Mouse (Mus musculus) liver, embryonic 14.5 days (tissue): ENCODE measurements around the gene Cacna2d2. TPM values are rescaled to one million over a fixed set of nuclear protein-coding genes. Genes with fewer than 3 reads are reported as not detected.

ENCODE experiments used
- ATAC-seq: fragments of 200-750 bp; cut with Nextera tagmentation; 2 replicates; pipeline ENCODE4 v1.8.0; 2017; ENCODE audit warnings: moderate number of reproducible peaks, mild to moderate bottlenecking, moderate library complexity; ENCODE audit not compliant: insufficient read depth
- DNase-seq, 3 experiments: peaks; one replicate each; pipeline ENCODE4 v3.0.0-alpha.2; 2012 to 2013; ENCODE audit warnings: low read depth in 3 of 3, low spot score in 3 of 3
- H3K27ac ChIP-seq: fragments of 300-500 bp; sonication (generic); 2 replicates; pipeline ENCODE4 v1.5.1; 2014; ENCODE audit warnings: moderate library complexity, mild to moderate bottlenecking, control low read depth, inconsistent platforms
- H3K27me3 ChIP-seq: fragments of 300-500 bp; sonication (generic); 2 replicates; pipeline ENCODE4 v1.6.1; 2014; ENCODE audit warnings: mild to moderate bottlenecking, low read length, moderate library complexity; ENCODE audit not compliant: control insufficient read depth, insufficient read depth
- H3K36me3 ChIP-seq: fragments of 300-500 bp; sonication (generic); replicated peaks from 2 replicates; pipeline ENCODE4 v1.6.1; 2014; ENCODE audit warnings: low read depth; ENCODE audit not compliant: control insufficient read depth, insufficient read depth
- H3K4me1 ChIP-seq, 2 experiments: fragments of 200-500 bp in 1 of 2; fragments of 300-500 bp in 1 of 2; sonication (generic) in 1 of 2; replicated peaks; 2 replicates each; pipeline ENCODE4 v1.6.1; 2012 to 2014; ENCODE audit warnings: antibody characterized with exemption in 1 of 2, inconsistent platforms in 1 of 2, low read length in 1 of 2; ENCODE audit not compliant: control insufficient read depth in 2 of 2, insufficient read depth in 2 of 2
- H3K4me2 ChIP-seq: fragments of 300-500 bp; sonication (generic); 2 replicates; pipeline ENCODE4 v1.6.1; 2014; ENCODE audit warnings: low read depth, mild to moderate bottlenecking, control low read depth, moderate library complexity
- H3K4me3 ChIP-seq, 2 experiments: fragments of 200-500 bp in 1 of 2; fragments of 300-500 bp in 1 of 2; sonication (generic) in 1 of 2; 2 replicates each; pipeline ENCODE4 v1.5.1; 2012 to 2014; ENCODE audit warnings: low read depth in 2 of 2, low read length in 2 of 2, mild to moderate bottlenecking in 2 of 2, control low read depth in 1 of 2, inconsistent platforms in 1 of 2, moderate library complexity in 1 of 2; ENCODE audit not compliant: insufficient read depth in 1 of 2
- H3K9ac ChIP-seq: fragments of 300-500 bp; sonication (generic); replicated peaks from 2 replicates; pipeline ENCODE4 v1.6.1; 2014; ENCODE audit warnings: mild to moderate bottlenecking, control low read depth, moderate library complexity
- H3K9me3 ChIP-seq: fragments of 300-500 bp; sonication (generic); 2 replicates; pipeline ENCODE4 v1.6.1; 2016; ENCODE audit warnings: low read length, mixed read lengths; ENCODE audit not compliant: control insufficient read depth
- CTCF ChIP-seq: IDR thresholded peaks from 2 replicates; pipeline ENCODE4 v1.5.1; 2016; ENCODE audit warnings: antibody characterized with exemption, low read depth, control low read depth
- EP300 ChIP-seq: IDR thresholded peaks from 2 replicates; pipeline ENCODE4 v1.6.1; 2016; ENCODE audit warnings: antibody characterized with exemption, low read depth
- WGBS: fragments of 180-500 bp; shearing (Covaris S2); extraction: QIAGEN DNeasy Blood & Tissue Kit; methylation state at CpG from one replicate; pipeline ENCODE4 v1.1.7; 2014; ENCODE audit not compliant: insufficient replicate concordance; 5-methylcytosine and 5-hydroxymethylcytosine counted together
- polyA plus RNA-seq, 2 experiments: library from polyadenylated mRNA; depleted of rRNA in 1 of 2; stranded (reverse) in 1 of 2; unstranded in 1 of 2; fragments of >200 nt; fragmentation: Nextera tagmentation in 1 of 2; extraction: Ambion mirVana in 1 of 2; gene quantifications; 2 replicates each; pipeline versions ENCODE4 v1.2.1 to v1.2.3; 2012 to 2014

The Cacna2d2 gene
- polyA plus RNA-seq, 2 experiments: 0.06 TPM; not detected in 1

- H3K9ac ChIP-seq: no peak overlapping the region
- WGBS: 85% methylated on average over 3 of the region's 3 CpGs
- H3K4me2 ChIP-seq: no peak overlapping the region
- H3K4me3 ChIP-seq: no peak overlapping the region
- no peak for TF ChIP-seq CTCF
- no peak for TF ChIP-seq EP300
- H3K27me3 ChIP-seq: no peaks in the 10 kb centered on the region
- ATAC-seq (no peak), DNase-seq (no peak)
- peaks cover 27% of the 10 kb centered on the region for H3K36me3 ChIP-seq
- H3K4me1 ChIP-seq: peaks cover 13 to 28% of the 10 kb centered on the region in 2 experiments
- H3K9me3 ChIP-seq: no peaks in the 10 kb centered on the region
- no peak overlapping the region for H3K27ac ChIP-seq
Observed at GRCm38 (mm10) chr9:107538711-107539110, 139.3 kb downstream of the Cacna2d2 start.

DNA sequence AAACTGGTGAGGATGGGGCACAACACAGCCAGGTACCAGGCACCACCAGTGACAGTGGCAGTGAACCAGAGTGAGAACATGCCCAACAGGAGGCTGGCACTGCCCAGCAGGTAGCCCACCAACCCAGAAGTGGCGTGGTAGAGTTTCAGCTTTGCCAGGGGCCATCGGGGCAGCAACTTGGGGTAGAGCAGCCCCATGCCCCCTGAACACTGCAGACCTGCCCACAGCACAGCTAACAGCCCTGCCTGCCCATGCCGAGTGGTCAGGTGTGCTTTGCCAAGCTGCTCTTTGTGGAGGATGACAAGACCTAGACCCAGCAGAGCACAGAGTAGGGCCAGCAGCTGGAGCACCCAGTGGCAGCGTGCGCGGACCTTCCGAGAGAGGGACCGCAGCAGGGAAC is 140.5 kb downstream of the Cacna2d2 start:
- no peak overlapping the region for H3K4me3 ChIP-seq
- no peaks in the 10 kb centered on the region for H3K9me3 ChIP-seq
- H3K4me2 ChIP-seq: no peak overlapping the region
- H3K9ac ChIP-seq: no peak overlapping the region
- no peaks in the 10 kb centered on the region for H3K27me3 ChIP-seq
- H3K36me3 ChIP-seq: peaks cover 27% of the 10 kb centered on the region
- peaks cover 13 to 28% of the 10 kb centered on the region in 2 experiments for H3K4me1 ChIP-seq
- no peak overlapping the region for H3K27ac ChIP-seq
- TF ChIP-seq CTCF (no peak), EP300 (no peak)
- 85% methylated on average over 8 of the region's 8 CpGs for WGBS
- no peak for ATAC-seq
- no peak for DNase-seq

GRCm38 (mm10) chr9:107540420-107540819 is 141.0 kb downstream of the Cacna2d2 start:
- no peak overlapping the region for H3K9ac ChIP-seq
- no peak overlapping the region for H3K4me2 ChIP-seq
- DNase-seq (no peak), ATAC-seq (no peak)
- no peak for TF ChIP-seq EP300
- peaks cover 11 to 28% of the 10 kb centered on the region in 2 experiments for H3K4me1 ChIP-seq
- 62% methylated on average over 4 of the region's 4 CpGs for WGBS
- H3K9me3 ChIP-seq: no peaks in the 10 kb centered on the region
- H3K27me3 ChIP-seq: no peaks in the 10 kb centered on the region
- peaks cover 27% of the 10 kb centered on the region for H3K36me3 ChIP-seq
- H3K4me3 ChIP-seq: no peak overlapping the region
- no peak overlapping the region for H3K27ac ChIP-seq

DNA sequence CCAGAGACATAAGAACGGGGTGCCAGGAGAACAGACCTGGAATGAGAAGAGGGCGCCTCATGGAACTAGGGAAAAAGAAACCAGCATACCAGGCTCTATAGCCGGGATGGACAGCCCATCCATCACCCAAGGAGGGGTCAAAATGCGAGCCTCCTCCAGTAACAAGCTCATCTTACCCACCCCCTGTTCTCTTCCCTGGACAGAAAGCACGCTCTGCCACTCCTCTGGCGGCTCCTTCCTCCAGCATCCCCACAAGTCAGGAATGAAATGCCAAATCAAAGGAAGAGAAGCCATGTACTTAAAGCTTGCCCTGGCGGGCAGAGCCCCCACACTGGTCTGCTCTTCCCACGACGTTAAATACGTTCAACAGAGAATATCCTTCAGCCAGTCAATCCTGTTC is 141.6 kb downstream of the Cacna2d2 start:
- no peak for ATAC-seq
- 39% methylated on average over 10 of the region's 10 CpGs for WGBS
- Histone ChIP-seq H3K4me1 (peaks cover 7 to 23% of the 10 kb centered on the region in 2 experiments), H3K9me3 (no peaks in the 10 kb centered on the region), H3K4me2 (peak overlapping the region; percentile 98), H3K27ac (no peak overlapping the region), H3K9ac (no peak overlapping the region), H3K4me3 (peak overlapping the region; percentile 67 to 96; a peak in 2 of 4 replicates), H3K36me3 (peaks cover 27% of the 10 kb centered on the region), H3K27me3 (no peaks in the 10 kb centered on the region)
- DNase-seq: no peak
- TF ChIP-seq EP300 (no peak), CTCF (no peak)

DNA sequence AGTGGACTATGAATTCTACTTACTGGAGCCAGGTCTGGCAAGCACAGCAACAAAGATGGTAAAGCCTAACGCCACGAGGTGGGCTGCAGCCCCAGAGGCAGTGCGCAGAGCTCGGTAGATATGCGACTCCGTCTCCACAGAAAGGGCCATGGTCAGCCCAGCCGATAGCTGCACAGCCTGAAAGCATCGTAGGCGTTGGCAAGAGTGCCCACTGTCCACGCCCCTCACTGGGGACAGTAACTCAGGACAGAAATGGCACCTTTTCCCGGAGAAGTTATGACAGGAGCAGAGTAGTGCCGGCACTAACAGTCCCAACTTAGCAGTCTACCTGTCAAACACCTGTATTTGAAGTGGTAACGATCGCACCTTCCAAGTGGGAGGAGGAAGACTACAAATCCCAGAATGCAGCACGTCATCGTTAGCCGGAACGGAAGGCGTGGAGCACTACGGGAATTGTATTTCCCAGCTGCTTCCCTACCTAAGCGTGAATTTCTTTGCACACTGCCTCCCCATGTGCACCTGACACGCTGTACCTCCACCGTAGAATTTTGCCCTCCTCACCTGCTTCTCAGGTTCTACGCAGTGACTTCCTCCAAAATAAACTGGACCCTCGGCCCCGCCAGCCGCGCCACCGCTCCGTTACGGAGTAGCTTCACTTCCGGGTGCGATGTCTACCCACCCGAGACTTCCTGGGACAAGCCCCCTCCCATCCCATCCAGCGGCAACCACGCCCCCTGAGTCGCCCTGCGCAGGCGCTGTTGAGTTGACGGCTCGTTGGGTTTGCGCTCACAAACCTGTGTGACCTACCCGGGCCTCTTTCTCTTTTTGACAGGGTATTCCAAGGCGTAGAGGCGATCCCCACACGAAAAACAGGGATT is 142.3 kb downstream of the Cacna2d2 start, which contains the start of the genes Cyb561d2 and Nprl2:
Cyb561d2 (minus strand) TSS at position 720 of the 878 bp plus-strand sequence.
Nprl2 (plus strand) TSS at position 753 of the 878 bp plus-strand sequence.
- Histone ChIP-seq H3K4me1 (peaks cover 6 to 16% of the 10 kb centered on the region in 2 experiments), H3K4me3 (peak within 1 kb of the TSS; percentile 67 to 96), H3K27me3 (no peaks in the 10 kb centered on the region), H3K27ac (peak within 1 kb of the TSS; percentile 26), H3K36me3 (peaks cover 27% of the 10 kb centered on the region), H3K9ac (peak within 1 kb of the TSS; percentile 83), H3K4me2 (peak within 1 kb of the TSS; percentile 98), H3K9me3 (no peaks in the 10 kb centered on the region)
- peak; percentile 82 for ATAC-seq
- TF ChIP-seq EP300 (no peak), CTCF (no peak)
- WGBS: under 1% methylated on average over 46 of the region's 46 CpGs
- peak; percentile 77 to 84 (median 77) for DNase-seq
